Mouse (Mus musculus) bone marrow, adult 2 months (tissue): ENCODE data around the gene Phldb2. TPM values are rescaled to one million over a fixed set of nuclear protein-coding genes. Genes with fewer than 3 reads are reported as not detected.

Source experiments
- H3K27ac ChIP-seq: fragments of 200-500 bp; 2 replicates; pipeline ENCODE4 v1.5.1; 2012; ENCODE audit warnings: low read depth, mild to moderate bottlenecking, control low read depth, inconsistent platforms, low read length; ENCODE audit not compliant: control insufficient read depth, poor library complexity, insufficient read depth
- H3K4me1 ChIP-seq: fragments of 200-500 bp; 2 replicates; pipeline ENCODE4 v1.6.1; 2011; ENCODE audit warnings: low read length; ENCODE audit not compliant: control insufficient read depth, insufficient read depth
- H3K4me3 ChIP-seq: fragments of 200-500 bp; replicated peaks from 2 replicates; pipeline ENCODE3; 2011; ENCODE audit warnings: mild to moderate bottlenecking, low read depth, low read length, control low read depth; ENCODE audit not compliant: control insufficient read depth
- CTCF ChIP-seq: fragments of 200-500 bp; IDR thresholded peaks from 2 replicates; pipeline ENCODE4 v1.5.1; 2011; ENCODE audit warnings: low read length, control low read depth; ENCODE audit not compliant: control insufficient read depth, insufficient read depth
- POLR2A ChIP-seq: fragments of 200-500 bp; IDR thresholded peaks from 2 replicates; pipeline ENCODE4 v1.6.1; 2011; ENCODE audit warnings: low read depth, mild to moderate bottlenecking, control low read depth, low read length, borderline replicate concordance; ENCODE audit not compliant: control insufficient read depth
- WGBS: fragments of 180-500 bp; shearing (Covaris S2); methylation state at CpG from one replicate; pipeline ENCODE4 v1.1.7; 2018; 5-methylcytosine and 5-hydroxymethylcytosine counted together
- polyA plus RNA-seq: library from polyadenylated mRNA; stranded (reverse); fragments of >200 nt; gene quantifications from 2 replicates; pipeline ENCODE4 v1.2.4, GENCODE M21; 2011; ENCODE audit warnings: low replicate concordance; ENCODE audit not compliant: missing spikeins, insufficient read depth, insufficient read length

Gene Phldb2
- polyA plus RNA-seq: 1.4 and 3.7 TPM in 2 replicates

GRCm38 (mm10) chr16:45953394-45953793 lies at the start of gene Phldb2:
Gene Phldb2 (minus strand): TSS chr16:45953598.
- Histone ChIP-seq H3K4me1 (no peaks in the 10 kb centered on the region), H3K27ac (no peak within 1 kb of the TSS), H3K4me3 (no peak within 1 kb of the TSS)
- TF ChIP-seq POLR2A (no peak), CTCF (no peak)
- WGBS: 85% methylated on average over 4 of the region's 4 CpGs

DNA sequence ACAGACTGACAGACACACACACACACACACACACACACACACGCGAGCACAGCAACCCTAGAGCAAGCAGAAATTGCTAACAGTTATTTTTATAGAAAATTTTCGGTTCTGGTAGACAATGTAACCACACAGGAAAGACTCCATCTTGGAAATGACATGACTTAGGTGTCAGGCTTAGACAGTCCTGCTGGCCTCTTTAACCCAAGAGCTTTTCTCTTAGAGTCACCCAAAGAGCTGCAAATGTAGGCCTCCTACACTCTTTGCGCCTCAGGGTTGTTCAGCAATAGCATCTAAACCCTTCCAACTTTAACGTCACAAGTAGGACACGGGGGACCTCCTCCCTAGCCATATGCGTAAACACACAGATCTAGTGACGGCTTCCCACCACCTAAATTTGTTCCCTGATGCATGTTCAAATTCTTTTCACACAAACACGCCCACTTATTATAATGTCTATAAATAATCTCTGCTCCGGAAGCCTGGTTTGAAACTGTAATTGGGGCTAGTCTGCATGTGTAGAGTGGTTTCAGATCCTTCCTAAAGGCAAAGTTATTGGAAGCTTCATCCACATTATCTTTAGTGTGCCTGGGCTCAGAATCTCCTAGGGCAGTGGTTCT lies 48.3 kb upstream of the Phldb2 start:
- 30% methylated on average over 10 of the region's 10 CpGs for WGBS

GRCm38 (mm10) chr16:46000976-46001375 lies 47.6 kb upstream of the Phldb2 start:
- TF ChIP-seq POLR2A (no peak), CTCF (no peak)
- WGBS: 54% methylated on average over 3 of the region's 3 CpGs
- H3K4me3 ChIP-seq: no peak overlapping the region
- no peak overlapping the region for H3K27ac ChIP-seq
- H3K4me1 ChIP-seq: no peaks in the 10 kb centered on the region

More for the DNA sequence above, 48.3 kb upstream of the Phldb2 start:
- TF ChIP-seq POLR2A (no peak), CTCF (no peak)
- Histone ChIP-seq H3K4me3 (no peak overlapping the region), H3K27ac (no peak overlapping the region), H3K4me1 (no peaks in the 10 kb centered on the region)

- 81% methylated on average over 10 of the region's 10 CpGs for WGBS
- H3K4me3 ChIP-seq: no peak overlapping the region
- no peak overlapping the region for H3K27ac ChIP-seq
- no peaks in the 10 kb centered on the region for H3K4me1 ChIP-seq
- no peak for TF ChIP-seq CTCF
- no peak for TF ChIP-seq POLR2A
Measured at GRCm38 (mm10) chr16:45999374-46000191, 46.2 kb upstream of the Phldb2 start.

DNA sequence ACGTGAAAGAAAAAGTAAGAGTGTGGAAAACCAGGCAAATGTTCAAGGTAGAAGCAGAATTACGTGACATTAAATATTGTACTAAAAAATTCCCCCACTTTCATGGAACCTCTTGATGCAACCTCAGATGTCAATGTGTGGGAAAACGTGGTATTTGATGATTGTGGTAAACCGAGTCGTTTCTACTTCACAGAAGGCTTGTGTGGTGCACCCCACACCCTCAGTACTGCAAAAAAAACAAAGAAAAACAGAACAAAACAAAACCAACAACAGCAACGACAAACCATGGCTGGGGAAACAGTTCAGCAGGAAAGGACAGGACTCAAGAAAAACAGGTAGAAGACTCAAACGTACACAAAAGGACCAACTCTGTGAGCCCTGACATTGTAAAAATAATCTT lies 44.8 kb upstream of the Phldb2 start:
- no peak overlapping the region for H3K27ac ChIP-seq

DNA sequence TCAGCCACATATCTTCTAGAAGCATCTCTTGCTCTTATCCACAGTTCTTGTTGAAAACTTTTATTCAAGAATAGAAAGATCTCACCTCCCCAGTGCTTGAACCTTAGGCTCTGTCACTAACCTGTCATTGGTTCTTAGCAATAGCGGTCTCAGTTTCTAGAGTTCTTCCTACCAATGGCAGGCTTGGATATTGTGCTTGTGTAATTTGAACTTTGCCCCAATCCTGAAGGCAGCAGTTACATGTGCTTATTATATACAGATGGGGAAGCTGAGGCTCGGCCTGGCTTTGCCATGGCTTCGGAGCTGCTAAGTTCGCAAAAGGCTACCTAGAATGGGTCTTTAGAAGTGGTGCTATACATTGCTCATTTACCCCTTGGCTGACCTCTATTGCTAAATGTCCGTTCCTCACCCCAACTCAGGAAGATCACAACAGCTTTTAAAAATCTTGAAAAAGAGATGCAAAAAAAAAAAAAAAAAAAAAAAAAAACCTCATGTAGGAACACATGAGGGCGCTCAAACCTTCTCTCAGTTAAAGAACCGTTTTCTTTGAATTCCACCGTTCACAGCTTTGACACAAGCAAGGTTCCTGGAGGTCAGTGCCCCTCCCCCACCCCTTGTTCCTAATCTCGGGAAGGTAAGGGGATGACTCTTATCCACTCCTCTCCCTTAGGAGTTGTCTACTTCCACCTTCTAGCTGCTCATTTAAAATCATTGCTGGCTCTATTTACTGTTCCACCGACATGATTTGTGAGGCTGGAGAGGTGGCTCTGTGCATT lies 37.7 kb upstream of the Phldb2 start:
- Histone ChIP-seq H3K4me1 (no peaks in the 10 kb centered on the region; the same call in 1 of the 2 replicates), H3K27ac (no peak overlapping the region), H3K4me3 (no peak overlapping the region)
- TF ChIP-seq CTCF (no peak), POLR2A (no peak)
- 45% methylated on average over 10 of the region's 10 CpGs for WGBS

More for the DNA sequence above, 44.8 kb upstream of the Phldb2 start:
- H3K4me3 ChIP-seq: no peak overlapping the region
- no peak for TF ChIP-seq CTCF
- no peak for TF ChIP-seq POLR2A
- H3K4me1 ChIP-seq: no peaks in the 10 kb centered on the region
- 71% methylated on average over 7 of the region's 7 CpGs for WGBS

DNA sequence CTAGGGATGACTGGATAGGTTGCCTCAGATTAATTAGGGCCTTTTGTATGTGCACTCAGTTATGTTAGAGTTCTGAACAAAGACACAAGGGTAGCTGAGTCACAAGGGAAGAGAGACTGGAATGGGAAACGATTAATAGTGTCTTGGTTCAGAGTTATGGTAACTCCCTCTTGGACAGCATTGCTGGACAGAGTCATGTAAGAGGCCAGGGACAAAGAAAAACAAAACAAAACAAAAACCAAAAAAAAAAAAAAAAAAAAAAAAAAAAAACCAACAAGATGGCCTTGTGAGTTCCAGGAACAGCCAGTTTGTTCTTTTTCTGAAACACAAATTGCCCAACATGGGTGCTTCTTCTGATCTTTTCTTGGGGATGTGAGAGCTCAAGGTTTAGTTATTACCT lies 32.8 kb upstream of the Phldb2 start:
- TF ChIP-seq POLR2A (no peak), CTCF (no peak)
- Histone ChIP-seq H3K4me1 (no peaks in the 10 kb centered on the region; the same call in 1 of the 2 replicates), H3K4me3 (no peak overlapping the region), H3K27ac (no peak overlapping the region)
- 67% methylated on average over 1 of the region's 1 CpGs for WGBS
